Mouse (Mus musculus) layer of hippocampus, postnatal 10 days (tissue): ENCODE results near the gene Gm13102. TPM values are rescaled to one million over a fixed set of nuclear protein-coding genes. Genes with fewer than 3 reads are reported as not detected.
"Not testable (repeated sequence)": the region's sequence is repeated elsewhere in the genome, so short reads cannot be mapped to it uniquely, and the experiment has no call there.

Experiments used
- DNase-seq, 2 experiments: peaks; one replicate each; pipeline ENCODE4 v3.0.0; 2021; ENCODE audit warnings: low spot score in 2 of 2
- long read RNA-seq: library from polyadenylated mRNA; stranded (forward); transcript quantifications from one replicate; pipeline ENCODE4 v2.0.0, GENCODE M21; 2023
- total RNA-seq, 2 experiments: library from RNA; stranded (reverse); gene quantifications; 2 replicates each; pipeline ENCODE4 v1.2.3; 2021

Gene Gm13102
- not detected for total RNA-seq
- long read RNA-seq = 0 reads

GRCm38 (mm10) chr4:144106174-144106573 lies at the start of gene Gm13102:
Gm13102 (plus strand) TSS chr4:144106474.
- not testable (repeated sequence) for DNase-seq

- DNase-seq = not testable (repeated sequence)
Measured at GRCm38 (mm10) chr4:144058826-144059225, 47.4 kb upstream of the Gm13102 start, which contains the start of gene Pramel4. Pramel4 (plus strand) TSS chr4:144059126.

Other genes starting within 250 kb of the Gm13102 start
- not detected for gene Pramef6, start 206.1 kb upstream of the Gm13102 start, total RNA-seq
- gene Pramef25, start 155.5 kb upstream of the Gm13102 start, total RNA-seq = not detected
- not detected for gene Gm13101, start 139.5 kb upstream of the Gm13102 start, total RNA-seq
- gene Pramef17, start 112.1 kb upstream of the Gm13102 start, total RNA-seq = not detected
- gene Pramel4, start 47.3 kb upstream of the Gm13102 start, total RNA-seq = not detected
- not detected for gene Oog3, start 56.2 kb downstream of the Gm13102 start, total RNA-seq
- not detected for gene Oog2, start 84.2 kb downstream of the Gm13102 start, total RNA-seq
- not detected for gene C87977, start 106.8 kb downstream of the Gm13102 start, total RNA-seq
- gene Pramel5, start 174.0 kb downstream of the Gm13102 start, total RNA-seq = not detected
- not detected for gene Gm13128, start 223.8 kb downstream of the Gm13102 start, total RNA-seq